Mouse (Mus musculus): Measurements from ENCODE around the gene Dync2li1. TPM values are rescaled to one million over a fixed set of nuclear protein-coding genes. Genes with fewer than 3 reads are reported as not detected.

Dync2li1 gene
- total RNA-seq (2021), result 1 to 10 TPM; 2.6 to 3.3 TPM
- long read RNA-seq, experiment 1, partial matches to known transcripts, result 1 of 4 reads
- long read RNA-seq, experiment 1, other reads (novel, unspliced or antisense), result 1 of 4 reads
- long read RNA-seq, experiment 2, partial matches to known transcripts, result 0 of 4 reads
- long read RNA-seq, experiment 2, other reads (novel, unspliced or antisense), result 2 of 4 reads

DNA sequence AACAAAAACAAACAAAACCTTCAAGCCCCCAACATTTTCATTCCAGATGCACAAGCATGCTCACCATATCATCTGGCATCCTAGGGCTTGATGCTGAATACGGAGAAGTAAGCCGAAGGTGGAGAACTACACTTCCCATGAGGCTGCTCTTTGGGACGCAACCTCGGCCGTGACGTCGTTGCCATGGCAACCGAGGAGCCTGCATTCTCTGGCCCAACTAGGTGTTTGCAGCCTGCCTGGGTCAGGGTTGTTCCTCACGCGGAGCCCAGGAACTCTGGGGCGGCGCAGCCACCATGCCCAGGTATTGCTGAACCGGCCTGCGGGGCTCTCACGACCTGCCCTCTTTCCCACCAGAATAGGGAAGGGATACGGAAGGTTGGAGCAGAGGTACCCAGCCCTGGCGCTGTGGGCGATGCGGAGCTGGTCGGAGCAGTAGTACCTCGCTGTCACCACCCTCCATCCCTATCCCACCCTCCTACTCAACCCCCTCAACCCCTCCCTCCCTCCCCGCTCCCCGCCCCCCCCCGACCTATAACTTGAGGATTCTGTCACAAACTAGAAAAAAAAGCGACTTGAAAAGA lies at the start of gene Dync2li1:
Gene Dync2li1, plus strand, starts transcription at position 221 of the 581 bp plus-strand sequence.
- DNase-seq, result peak; percentile 72 to 83
- intact Hi-C loops (cut with DNase I), result no loop called here

DNA sequence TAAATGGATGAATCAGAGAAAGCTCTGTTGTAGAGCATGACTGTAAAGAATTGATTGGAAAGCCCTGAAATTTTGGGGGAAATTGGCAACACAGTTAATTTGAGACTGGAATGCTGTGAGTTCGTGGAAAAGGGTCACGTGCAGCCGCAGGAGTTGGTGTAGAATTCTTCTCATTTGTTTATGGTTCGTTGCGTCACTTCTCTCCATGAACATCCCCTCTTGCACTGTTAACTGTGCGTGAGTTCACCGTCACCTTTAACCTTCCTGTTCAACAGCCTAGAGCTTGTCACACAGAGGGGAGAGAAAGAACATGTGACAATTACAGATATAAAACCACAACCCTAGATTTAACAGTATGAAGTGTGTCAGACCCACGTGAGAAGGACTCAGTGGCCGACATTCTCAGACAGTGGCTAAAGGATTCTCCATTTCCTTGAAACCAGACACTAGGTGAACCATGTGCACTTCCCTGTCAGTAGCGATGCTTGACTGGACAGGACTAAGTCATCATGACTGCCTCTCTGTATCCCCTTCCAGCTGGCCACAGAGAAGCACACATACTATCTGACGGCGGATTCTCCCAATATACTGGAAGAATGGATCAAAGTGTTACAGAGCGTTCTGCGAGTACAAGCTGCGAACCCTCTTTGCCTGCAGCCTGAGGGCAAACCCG lies 49.5 kb upstream of the Dync2li1 start:
- DNase-seq, result no peak
- intact Hi-C loops (cut with DNase I), result no loop called here

DNA sequence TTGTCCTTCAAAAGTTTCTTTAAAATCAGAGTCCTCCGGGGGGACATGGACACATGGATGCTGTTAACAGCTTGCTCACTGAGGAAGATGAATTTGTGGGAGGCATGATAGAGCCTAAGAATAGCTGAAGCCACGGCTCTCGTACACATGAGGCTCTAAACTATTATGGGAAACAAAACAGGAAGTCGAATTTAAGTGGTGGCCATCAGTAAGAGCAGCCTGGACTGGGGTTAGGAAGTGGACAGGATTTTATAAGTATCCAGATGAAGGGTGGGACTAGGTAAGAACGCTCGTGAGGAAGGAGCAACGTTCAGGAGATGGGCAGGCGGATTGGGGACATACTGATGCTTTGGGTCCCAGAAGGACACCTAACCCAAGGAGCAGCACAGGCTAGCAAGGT lies 47.0 kb upstream of the Dync2li1 start:
- intact Hi-C loops (cut with DNase I), result no loop called here
- DNase-seq, result no peak

DNA sequence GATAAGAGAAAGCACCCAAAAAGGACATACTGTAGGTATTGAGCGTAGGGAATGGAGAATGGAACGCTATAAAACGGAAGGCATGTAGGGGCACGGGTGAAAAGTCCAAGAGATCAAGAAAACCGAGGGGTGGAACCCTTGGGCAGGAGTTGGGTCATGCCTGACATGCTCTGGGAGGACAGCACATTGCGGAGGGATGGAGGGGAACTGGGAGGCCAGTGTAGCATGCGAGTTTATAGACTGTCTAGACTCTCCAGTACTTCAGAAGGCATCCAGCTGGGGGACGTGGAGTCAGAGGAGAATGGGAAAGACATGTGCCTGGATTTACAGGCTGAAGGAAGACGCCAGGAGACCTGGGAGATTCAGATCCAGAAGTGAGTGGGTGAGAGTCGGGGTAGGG lies 46.5 kb upstream of the Dync2li1 start:
- no peak for DNase-seq
- intact Hi-C loops (cut with DNase I), result no loop called here

DNA sequence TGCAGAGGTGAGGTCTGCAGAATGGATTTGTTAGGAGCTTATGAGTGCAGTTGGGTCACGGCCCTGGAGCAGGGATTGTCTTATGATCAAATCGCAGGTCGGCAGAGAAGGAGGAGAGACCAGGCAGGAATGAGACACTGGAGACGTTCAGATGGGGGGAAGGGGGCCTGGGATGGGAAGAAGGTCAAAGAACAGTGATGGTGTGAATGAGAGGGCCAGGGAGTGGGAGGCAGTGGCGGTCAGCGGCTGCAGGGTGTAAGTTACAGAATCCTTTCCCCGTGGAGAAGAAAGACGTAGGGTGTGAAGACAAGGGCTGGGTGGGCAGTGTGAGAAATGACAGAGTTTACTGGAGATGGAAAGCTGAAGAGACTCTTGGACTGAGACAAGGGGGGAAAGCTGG lies 45.5 kb upstream of the Dync2li1 start:
- intact Hi-C loops (cut with DNase I), result no loop called here

DNA sequence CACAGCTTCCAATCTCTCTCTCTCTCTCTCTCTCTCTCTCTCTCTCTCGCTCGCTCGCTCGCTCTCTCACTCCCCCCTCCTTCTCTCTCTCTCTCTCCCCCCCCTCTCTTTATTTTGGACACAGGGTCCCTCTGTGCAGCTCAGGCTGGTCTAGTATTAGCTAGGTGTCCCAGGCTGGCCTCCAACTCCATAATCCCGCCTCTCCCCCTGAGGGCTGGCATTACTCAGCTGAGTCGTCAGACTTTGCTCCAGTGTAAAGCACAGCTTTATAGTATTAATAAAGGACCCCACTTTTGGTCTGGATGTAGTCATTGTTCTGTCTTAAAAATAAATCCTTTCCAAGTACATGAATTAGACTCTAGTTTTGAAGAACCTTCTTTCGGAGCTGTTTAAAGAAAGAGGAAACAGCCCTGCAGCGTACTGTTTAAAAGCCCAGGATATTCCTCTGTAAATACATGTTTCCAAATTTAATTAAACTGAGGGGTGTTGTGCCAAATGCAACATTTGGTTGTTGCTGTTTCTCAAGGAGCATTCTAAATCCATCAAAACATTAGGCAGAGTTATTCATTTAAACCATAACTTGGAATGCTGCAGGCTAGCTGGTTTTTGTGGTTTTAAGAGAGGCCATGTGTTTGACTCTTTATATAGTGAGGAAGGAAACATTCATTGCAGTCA lies 44.4 kb upstream of the Dync2li1 start:
- no peak for DNase-seq
- intact Hi-C loops (cut with DNase I), result no loop called here

More for the DNA sequence above, 45.5 kb upstream of the Dync2li1 start:
- no peak for DNase-seq

DNA sequence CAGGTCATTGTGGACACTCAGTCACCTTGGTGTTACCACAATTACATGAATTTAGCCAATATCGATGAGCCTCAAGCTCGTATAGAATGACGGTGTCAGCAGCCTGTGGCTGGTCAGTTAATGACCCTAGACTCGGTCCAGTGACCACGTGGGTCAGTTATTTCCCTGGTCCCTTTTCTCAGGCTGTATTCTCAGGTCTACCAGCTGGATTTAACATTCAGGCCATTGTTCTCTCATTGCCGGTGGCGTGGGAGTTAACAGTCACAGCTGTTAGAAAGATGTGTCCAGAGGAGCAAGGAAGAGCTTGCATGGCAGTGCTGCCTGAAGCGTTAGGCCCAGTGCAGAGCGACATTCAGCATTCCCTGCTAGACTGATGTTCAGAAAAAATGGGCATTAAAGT lies 42.2 kb upstream of the Dync2li1 start:
- DNase-seq, result no peak
- intact Hi-C loops (cut with DNase I), result no loop called here

DNA sequence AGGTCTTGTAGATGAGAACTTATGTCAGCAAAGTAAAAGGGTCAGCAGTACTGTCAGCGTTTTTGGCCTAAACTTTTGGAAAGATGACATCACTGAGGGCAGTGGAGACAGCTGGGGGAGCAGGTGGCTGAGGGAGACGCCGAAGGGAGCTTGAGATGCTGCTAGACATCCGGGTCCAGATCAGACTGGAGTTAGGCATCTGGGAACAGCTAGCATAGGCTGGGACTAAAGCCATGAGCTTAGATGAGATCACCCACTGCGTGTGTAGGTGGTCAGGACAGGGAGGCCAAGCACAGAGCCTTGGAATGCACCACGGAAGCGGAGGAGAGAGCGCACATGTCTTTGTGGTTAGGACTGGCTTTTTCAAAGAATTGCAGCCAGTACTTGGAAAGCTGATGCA lies 41.2 kb upstream of the Dync2li1 start:
- DNase-seq, result peak in 1 of 2 experiments; percentile 46
- intact Hi-C loops (cut with DNase I), result no loop called here

DNA sequence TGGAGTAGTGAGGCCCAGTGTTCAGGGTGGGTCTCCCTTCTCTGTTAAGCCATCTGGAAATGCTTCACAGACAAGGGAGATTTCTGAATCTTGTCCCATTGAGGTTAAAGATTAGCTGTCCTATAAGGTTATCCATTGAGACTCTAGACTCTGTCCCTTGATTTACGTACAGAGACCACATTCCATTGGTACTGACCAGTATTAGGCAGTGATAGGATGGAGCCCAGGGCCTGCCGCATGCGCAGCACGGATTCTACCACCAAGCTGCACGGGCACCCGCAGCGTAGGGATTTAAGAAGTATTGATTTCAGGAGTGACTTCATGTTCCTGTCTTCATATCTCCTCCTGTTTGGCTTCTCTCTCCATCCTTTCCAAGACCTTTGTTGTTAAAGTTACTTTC lies 36.2 kb upstream of the Dync2li1 start:
- intact Hi-C loops (cut with DNase I), result no loop called here

DNA sequence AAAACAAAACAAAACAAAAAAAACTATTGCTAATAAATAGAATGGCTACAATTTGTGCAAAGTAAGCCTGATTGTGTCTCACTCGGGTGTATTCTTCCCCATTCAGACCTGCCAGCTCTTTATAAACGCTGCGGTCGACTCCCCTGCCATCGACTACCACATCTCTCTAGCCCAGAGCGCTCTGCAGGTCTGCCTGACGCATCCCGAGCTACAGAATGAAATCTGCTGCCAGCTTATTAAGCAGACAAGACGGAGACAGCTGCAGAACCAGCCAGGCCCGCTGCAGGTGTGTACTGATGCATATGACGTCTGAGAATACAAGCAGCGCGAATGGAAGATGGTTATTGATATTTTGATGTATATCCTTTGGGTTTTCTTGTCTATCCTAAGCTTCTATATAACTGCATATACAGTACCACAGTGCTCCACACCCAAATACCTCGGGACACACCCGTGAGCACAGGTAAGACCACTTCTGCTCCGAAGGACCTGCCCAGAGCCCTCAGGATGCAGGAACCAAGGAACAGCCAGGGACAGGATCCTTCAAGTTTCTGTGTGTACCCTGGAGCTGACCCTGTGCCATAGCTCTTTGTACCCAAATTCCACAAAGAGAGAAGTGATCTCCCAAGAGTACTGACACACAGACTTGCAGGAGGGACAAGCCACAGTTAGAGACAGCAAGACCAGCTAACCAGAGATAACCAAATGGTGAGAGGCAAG lies 34.7 kb upstream of the Dync2li1 start:
- intact Hi-C loops (cut with DNase I), result no loop called here
- DNase-seq, result no peak

More for the DNA sequence above, 36.2 kb upstream of the Dync2li1 start:
- DNase-seq, result no peak

DNA sequence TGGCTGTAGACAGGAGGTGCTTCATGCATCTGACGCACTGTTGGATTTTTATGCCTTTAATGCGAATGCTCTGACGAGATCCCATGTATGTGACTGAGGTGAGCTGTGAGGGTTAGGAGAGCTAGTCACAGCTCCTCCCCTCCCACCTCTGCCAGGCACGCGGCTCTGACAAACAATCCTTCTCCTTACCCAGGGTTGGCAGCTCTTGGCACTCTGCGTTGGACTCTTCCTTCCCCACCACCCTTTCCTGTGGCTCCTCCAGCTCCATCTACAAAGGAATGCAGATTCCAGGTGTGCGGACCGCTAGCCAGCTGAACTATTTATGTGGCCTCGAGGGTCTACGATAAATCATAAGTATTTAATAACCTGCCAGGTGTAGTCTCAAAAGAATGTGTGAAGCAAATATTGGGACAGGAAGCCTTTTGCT lies 30.3 kb upstream of the Dync2li1 start:
- intact Hi-C loops (cut with DNase I), result no loop called here
- DNase-seq, result no peak

DNA sequence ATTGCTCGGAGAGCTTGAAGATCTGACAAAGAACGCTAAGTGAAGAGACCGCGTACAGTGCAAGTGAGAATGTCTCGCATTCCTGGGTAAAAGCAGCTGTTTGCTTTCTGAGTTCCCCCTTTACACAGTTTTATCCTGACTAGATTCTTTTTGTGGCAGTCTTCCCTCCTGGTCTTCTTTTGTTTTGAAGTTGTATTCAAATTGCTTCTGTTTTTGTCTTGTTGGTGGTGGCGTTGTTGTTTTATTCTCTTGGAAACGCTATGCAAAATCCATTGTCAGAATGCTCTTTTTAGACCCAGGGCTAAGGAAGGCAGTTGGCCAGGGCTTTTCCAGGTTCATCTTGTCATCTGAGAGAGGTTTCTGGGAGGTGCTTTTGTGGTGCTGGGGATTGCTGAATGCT lies 29.8 kb upstream of the Dync2li1 start:
- intact Hi-C loops (cut with DNase I), result no loop called here
- DNase-seq, result no peak

DNA sequence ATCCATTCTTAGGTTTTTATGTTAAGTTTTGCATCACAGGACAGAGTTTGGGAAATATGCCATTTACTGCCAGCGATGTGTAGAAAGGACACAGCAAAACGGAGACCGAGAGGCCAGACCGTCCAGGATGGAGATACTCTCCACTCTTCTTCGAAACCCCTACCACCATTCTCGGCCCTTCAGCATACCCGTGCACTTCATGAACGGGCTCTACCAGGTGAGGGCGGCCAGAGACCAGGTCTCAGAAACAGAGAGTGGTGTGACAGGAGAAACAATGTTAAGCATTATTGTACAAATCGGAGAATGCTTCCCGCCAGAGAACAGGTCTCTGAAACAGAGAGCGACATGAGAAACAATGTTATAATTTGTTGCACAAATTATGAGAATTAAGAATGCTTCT lies 28.4 kb upstream of the Dync2li1 start:
- intact Hi-C loops (cut with DNase I), result no loop called here
- DNase-seq, result no peak

DNA sequence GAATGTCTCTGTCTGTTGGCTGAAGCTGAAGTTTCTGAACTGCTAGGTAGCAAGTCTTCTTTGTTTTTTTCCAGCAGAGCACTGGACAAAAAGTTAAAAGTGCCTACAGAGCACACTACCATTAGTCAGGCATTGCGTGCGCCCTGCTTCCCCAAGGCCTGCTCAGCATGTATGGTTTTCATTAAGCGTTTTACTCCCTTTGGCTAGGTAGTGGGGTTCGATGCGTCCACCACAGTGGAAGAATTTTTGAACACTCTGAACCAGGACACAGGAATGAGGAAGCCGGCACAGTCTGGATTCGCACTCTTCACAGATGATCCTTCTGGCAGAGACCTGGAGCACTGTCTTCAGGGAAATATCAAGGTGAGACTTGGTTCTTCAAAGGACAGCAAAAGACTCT lies 27.4 kb upstream of the Dync2li1 start:
- intact Hi-C loops (cut with DNase I), result no loop called here
- DNase-seq, result no peak

DNA sequence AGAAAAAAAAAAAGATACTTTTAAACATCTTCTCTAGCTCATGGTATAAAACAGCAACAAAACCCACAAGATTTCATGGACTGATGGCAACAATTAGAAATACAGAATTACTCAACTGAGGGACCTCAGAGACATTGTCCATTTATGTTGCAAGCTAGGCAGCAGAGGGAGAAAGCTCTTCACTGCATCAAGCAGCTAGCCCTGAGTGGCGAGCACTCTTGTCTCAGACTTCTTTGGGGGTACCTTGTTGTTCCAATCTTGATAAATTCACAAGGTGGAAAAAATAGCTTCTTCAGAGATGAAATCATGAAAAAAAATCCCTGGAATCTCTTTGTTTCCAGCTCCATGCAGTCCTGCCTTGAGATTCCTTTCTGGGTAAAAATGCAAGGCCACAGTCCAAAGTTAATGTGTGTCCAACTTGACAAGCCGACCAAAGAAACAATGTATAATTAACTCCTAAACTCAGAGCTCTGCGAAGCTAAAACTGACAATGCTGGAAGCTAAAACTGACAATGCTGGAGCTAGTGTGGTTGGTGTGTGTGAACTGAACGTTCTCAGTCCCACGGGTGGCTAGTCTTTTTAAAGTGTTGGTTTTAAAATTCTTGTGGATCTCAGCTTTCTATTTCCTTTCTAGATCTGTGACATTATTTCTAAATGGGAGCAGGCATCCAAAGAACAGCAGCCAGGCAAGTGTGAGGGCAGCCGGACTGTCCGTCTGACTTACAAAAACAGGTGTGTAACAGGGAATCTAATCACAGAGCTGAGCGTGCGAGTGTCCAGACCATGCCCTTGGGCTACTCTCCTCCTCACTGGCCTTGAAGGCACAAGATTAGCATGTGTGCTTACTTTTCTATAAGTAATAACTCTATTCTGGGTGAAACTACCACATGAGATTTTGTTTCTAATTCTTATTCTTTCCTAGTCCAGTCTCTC lies 26.0 kb upstream of the Dync2li1 start:
- DNase-seq, result no peak
- intact Hi-C loops (cut with DNase I), result no loop called here

DNA sequence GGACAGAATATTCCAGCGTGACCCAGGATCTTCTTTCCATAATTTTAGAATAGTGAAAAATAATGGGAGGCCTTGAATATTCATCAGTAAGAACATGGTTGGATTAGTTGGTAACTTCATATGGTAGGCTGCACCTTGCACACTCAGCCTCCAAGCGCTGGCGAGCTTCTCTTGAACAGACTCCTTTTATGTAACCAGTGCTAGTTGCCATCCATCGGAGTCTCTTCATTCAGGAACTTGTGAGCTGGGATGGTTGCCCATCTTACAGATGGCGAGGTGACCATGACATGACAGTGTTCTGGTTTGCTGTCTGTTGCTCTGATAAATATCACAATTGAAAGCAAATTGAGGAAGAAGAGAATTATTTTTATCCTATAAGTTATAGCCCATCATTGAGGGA lies 24.5 kb upstream of the Dync2li1 start:
- intact Hi-C loops (cut with DNase I), result no loop called here
- DNase-seq, result no peak

DNA sequence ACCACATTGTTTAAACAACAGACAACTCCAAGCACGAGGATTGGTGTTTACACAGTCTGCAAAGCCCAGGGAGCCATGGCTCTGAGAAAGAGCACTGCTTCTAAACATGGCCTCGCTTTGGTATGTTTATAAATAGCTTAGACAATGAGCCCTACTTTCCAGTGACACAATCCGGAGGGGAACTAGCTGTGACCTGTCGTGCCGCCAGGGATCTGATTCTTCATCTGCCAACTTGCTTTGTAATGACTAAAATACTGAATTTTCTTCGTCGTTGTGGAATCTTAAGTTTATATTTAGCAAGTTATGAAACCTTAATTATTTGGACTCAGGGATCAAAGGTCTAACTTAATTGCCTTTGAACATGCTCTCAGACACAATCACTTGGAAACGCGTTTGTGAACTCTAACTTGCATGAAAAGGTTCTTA lies 23.1 kb upstream of the Dync2li1 start:
- DNase-seq, result no peak
- intact Hi-C loops (cut with DNase I), result no loop called here

DNA sequence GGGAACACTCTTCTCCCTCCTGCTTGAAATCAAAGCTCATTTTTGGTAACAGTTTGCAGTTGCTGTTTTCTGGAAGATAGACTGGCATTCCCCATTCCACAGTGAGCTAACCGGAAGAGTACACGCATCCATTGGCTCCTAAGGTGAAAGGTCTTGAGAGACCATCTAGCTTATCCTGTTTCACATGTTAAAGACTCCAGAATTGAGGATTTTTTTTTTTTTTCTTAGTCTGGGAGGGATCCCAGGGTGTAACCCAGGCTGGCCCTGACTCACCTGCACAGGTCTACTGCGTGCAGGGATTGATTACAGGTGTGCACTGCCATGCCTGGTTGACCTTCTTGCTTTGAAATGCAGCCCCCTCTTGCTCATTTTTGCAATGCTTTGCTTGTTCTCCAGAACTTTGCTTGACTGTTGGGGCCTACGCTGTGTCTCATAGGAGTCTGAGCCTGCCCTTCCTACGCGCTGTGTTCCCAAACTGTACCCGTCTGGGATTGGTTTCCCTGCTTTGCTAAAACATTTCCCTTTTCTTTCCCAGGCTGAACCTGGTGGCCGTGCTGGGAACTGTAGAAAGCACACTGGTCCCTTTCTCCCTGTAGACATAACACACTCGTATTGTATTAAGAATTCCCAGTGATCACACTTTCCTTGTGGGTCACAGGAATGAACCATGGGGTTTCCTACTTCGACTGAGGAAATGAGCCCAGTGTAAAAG lies 22.4 kb upstream of the Dync2li1 start:
- intact Hi-C loops (cut with DNase I), result no loop called here

DNA sequence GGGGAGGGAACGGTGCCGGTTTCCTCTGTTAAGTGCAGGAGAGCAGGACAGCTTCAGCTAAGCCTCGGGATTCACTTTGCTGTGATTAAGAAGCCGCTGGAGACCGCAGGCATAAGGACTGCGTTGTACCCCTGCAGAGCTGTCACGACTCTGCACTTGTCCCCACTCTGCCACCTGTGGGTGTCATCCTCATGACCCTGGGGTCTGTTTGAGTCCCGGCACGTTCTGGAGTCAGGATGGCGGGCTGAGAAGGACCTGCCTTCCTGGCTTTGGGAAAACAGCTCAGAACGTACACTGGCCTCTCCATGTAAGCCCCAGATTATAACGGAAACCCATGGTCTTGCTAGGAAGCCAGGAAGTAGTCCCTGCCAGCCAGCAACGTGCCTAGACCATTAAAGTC lies 19.3 kb upstream of the Dync2li1 start:
- no peak for DNase-seq
- intact Hi-C loops (cut with DNase I), result no loop called here

More for the DNA sequence above, 22.4 kb upstream of the Dync2li1 start:
- no peak for DNase-seq

Data from gastrocnemius, postnatal 36 days (tissue).